ENCODE assay signal across 9 mouse cellular contexts in genomic region chr16:91358555-91358954, GRCm38 (mm10). TPM values are rescaled to one million over a fixed set of nuclear protein-coding genes. Genes with fewer than 3 reads are reported as not detected.
DNase-seq lines count a peak whose midpoint lies in the region; ATAC-seq and TF ChIP-seq lines count a peak whose summit lies in the region.
"Had no signal": no experiment of that assay in that cellular context is flagged by ENCODE, and none has a peak within 500 bp of the region (broad histone marks: within the 10 kb centered on the region; RNA-seq: fewer than 3 reads in every experiment).

No protein-coding gene starts in this region.

- no peak overlapping the region for H3K4me3 ChIP-seq in gastrocnemius, adult 2 months
- H3K4me3 ChIP-seq in embryonic facial prominence, embryonic 14.5 days (ENCODE audit: low read depth, low read length), result no peak overlapping the region
- H3K4me3 ChIP-seq in midbrain, embryonic 11.5 days (ENCODE audit: low read depth, low read length), result no peak overlapping the region

- TF ChIP-seq CTCF in gastrocnemius, adult 2 months (IDR thresholded peaks at IDR 0.05), result peak; percentile 82

- peak overlapping the region; percentile 53 for H3K27ac ChIP-seq in gastrocnemius, adult 2 months
- no peak overlapping the region for H3K27ac ChIP-seq in embryonic facial prominence, embryonic 14.5 days (replicated peaks; ENCODE audit: low read depth, low read length)
- no peak overlapping the region for H3K27ac ChIP-seq in midbrain, embryonic 11.5 days (ENCODE audit: low read depth, low read length)

- H3K9ac ChIP-seq in embryonic facial prominence, embryonic 14.5 days (ENCODE audit: low read depth, low read length), result no peak overlapping the region
- no peak overlapping the region for H3K9ac ChIP-seq in midbrain, embryonic 11.5 days (ENCODE audit: low read length)

- 38% methylated on average over 8 of the region's 8 CpGs for WGBS in embryonic facial prominence, embryonic 14.5 days
- 41% methylated on average over 8 of the region's 8 CpGs for WGBS in midbrain, embryonic 11.5 days

- no peak for ATAC-seq in embryonic facial prominence, embryonic 14.5 days (ENCODE audit: low read depth)
- ATAC-seq in midbrain, embryonic 11.5 days (ENCODE audit: low FRiP score), result peak; percentile 30

- no peak overlapping the region for H3K4me2 ChIP-seq in embryonic facial prominence, embryonic 14.5 days (ENCODE audit: low read depth, low read length)
- no peak overlapping the region for H3K4me2 ChIP-seq in midbrain, embryonic 11.5 days

- H3K9me3 ChIP-seq in embryonic facial prominence, embryonic 14.5 days (ENCODE audit: control insufficient read depth, low read length), result no peaks in the 10 kb centered on the region
- H3K9me3 ChIP-seq in midbrain, embryonic 11.5 days (ENCODE audit: control insufficient read depth, low read length), result no peaks in the 10 kb centered on the region

- intact Hi-C loops in gastrocnemius, adult 2 months (cut with DNase I), result loop anchor here (1.0 to 10.0 kb wide), 4 partner anchors 32 to 206 kb away; no protein-coding TSS in a partner anchor

- no peaks in the 10 kb centered on the region for H3K36me3 ChIP-seq in embryonic facial prominence, embryonic 14.5 days (ENCODE audit: control insufficient read depth, insufficient read depth, low read length)
- no peaks in the 10 kb centered on the region for H3K36me3 ChIP-seq in midbrain, embryonic 11.5 days (ENCODE audit: control insufficient read depth, insufficient read depth, low read length)

- H3K27me3 ChIP-seq in embryonic facial prominence, embryonic 14.5 days (replicated peaks; ENCODE audit: control insufficient read depth, insufficient read depth, low read length), result peaks cover 9% of the 10 kb centered on the region; the same call in 1 of the 2 replicates
- H3K27me3 ChIP-seq in midbrain, embryonic 11.5 days (ENCODE audit: control insufficient read depth, insufficient read depth, low read length), result no peaks in the 10 kb centered on the region

- H3K4me1 ChIP-seq in embryonic facial prominence, embryonic 14.5 days (ENCODE audit: control insufficient read depth, insufficient read depth, low read length), result peaks cover 17% of the 10 kb centered on the region
- no peaks in the 10 kb centered on the region for H3K4me1 ChIP-seq in midbrain, embryonic 11.5 days (ENCODE audit: control insufficient read depth, insufficient read depth, low read length)

- no peak for DNase-seq in gastrocnemius, adult 2 months
- DNase-seq in gastrocnemius, postnatal 4 days (ENCODE audit: low spot score in 2 of 2), result no peak
- DNase-seq in 3T3-L1 (ENCODE audit: low read depth, low spot score), result peak; percentile 88
- peak; percentile 60 for DNase-seq in adrenal gland, postnatal 14 days
- DNase-seq in embryonic facial prominence, embryonic 14.5 days (ENCODE audit: low spot score), result peak; percentile 83
- DNase-seq in kidney, postnatal 10 days, result peak; percentile 64
- DNase-seq in midbrain, embryonic 11.5 days (ENCODE audit: low spot score, missing footprints), result peak; percentile 99
- peak; percentile 29 to 85 for DNase-seq in thymus, postnatal 10 days (ENCODE audit: low spot score in 2 of 2)

RNA-seq across cellular contexts. Expression of gene Ifnar2, which starts 14.0 kb away (rescaled TPM):
- total RNA-seq in gastrocnemius, adult 2 months (2021), result 10 to 100 TPM in 1 of 2 experiments, 1 to 10 TPM in 1; 6.8 to 11.4 TPM
- total RNA-seq in gastrocnemius, postnatal 4 days (2021), result 10 to 100 TPM; 26.1 to 31.4 TPM
- total RNA-seq in adrenal gland, postnatal 14 days (2021), result 83.9 and 86.1 TPM in 2 replicates
- 62.7 and 67.7 TPM in 2 replicates for polyA plus RNA-seq in embryonic facial prominence, embryonic 14.5 days (2014; fragmentation: Nextera tagmentation; extraction: Ambion mirVana)
- 32.6 and 32.7 TPM in 2 replicates for polyA plus RNA-seq in midbrain, embryonic 11.5 days (2014; fragmentation: Nextera tagmentation; extraction: Ambion mirVana)

RNA-seq across cellular contexts. Expression of gene Gm21970, which starts 33.0 kb away (rescaled TPM):
- under 1 TPM in 1 of 2 experiments, not detected in 1; 0.45 TPM for total RNA-seq in gastrocnemius, adult 2 months (2021)
- not detected for total RNA-seq in gastrocnemius, postnatal 4 days (2021)
- total RNA-seq in adrenal gland, postnatal 14 days (2021), result 0.59 TPM in 1 of 2 replicates, not detected in the other
- not detected in 2 replicates for polyA plus RNA-seq in embryonic facial prominence, embryonic 14.5 days (2014; fragmentation: Nextera tagmentation; extraction: Ambion mirVana)
- polyA plus RNA-seq in midbrain, embryonic 11.5 days (2014; fragmentation: Nextera tagmentation; extraction: Ambion mirVana), result not detected in 2 replicates
- polyA plus RNA-seq: stomach, embryonic 14.5 days had no signal

RNA-seq across cellular contexts. Expression of gene Il10rb, which starts 47.4 kb away (rescaled TPM):
- total RNA-seq in gastrocnemius, adult 2 months (2021), result 1 to 10 TPM; 6.2 to 7.9 TPM
- 10 to 100 TPM; 26.3 to 27.4 TPM for total RNA-seq in gastrocnemius, postnatal 4 days (2021)
- total RNA-seq in adrenal gland, postnatal 14 days (2021), result 105 and 106 TPM in 2 replicates
- 32.6 and 33.2 TPM in 2 replicates for polyA plus RNA-seq in embryonic facial prominence, embryonic 14.5 days (2014; fragmentation: Nextera tagmentation; extraction: Ambion mirVana)
- 8.1 and 8.5 TPM in 2 replicates for polyA plus RNA-seq in midbrain, embryonic 11.5 days (2014; fragmentation: Nextera tagmentation; extraction: Ambion mirVana)

Comparison
In these comparisons a context has a peak if more than half of its experiments do, and no peak if none do; other contexts are left out.
1. DNase-seq: peak in 3T3-L1 (single experiment), adrenal gland, postnatal 14 days (single experiment), embryonic facial prominence, embryonic 14.5 days (single experiment), kidney, postnatal 10 days (single experiment), midbrain, embryonic 11.5 days (single experiment) and thymus, postnatal 10 days (2 of 2); none in gastrocnemius, adult 2 months (single experiment) and gastrocnemius, postnatal 4 days (0 of 2).